Mouse (Mus musculus) embryo, embryonic 10.5 days (tissue): ENCODE measurements around the gene Il18rap.
A peak's percentile ranks its signal among the peaks of the same experiment; 100 is the strongest.
"Not testable (repeated sequence)": the region's sequence is repeated elsewhere in the genome, so short reads cannot be mapped to it uniquely, and the experiment has no call there.

Source experiments
- DNase-seq: peaks from one replicate; pipeline ENCODE4 v3.0.0-alpha.2; 2015; ENCODE audit warnings: low spot score

The Il18rap gene

DNA sequence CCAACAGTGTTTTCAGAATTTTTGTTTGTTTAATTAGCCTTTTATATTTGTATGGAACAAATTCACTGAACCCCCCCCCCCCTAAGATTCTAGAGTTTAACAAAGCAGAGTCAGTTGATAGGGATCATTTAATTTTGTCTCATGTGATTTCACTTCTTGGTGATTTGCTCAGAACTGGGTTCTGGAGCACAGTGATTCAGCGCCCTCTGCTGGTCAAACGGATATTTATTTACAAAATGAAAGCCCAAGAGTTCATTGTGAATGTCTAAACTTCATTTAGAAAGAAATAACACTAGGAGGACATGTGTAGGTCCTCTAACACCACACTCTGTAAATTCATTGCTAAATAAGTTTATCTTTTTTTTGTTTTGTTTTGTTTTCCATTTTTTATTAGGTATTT is 29.5 kb downstream of the Il18rap start:
- peak; percentile 84 for DNase-seq

DNA sequence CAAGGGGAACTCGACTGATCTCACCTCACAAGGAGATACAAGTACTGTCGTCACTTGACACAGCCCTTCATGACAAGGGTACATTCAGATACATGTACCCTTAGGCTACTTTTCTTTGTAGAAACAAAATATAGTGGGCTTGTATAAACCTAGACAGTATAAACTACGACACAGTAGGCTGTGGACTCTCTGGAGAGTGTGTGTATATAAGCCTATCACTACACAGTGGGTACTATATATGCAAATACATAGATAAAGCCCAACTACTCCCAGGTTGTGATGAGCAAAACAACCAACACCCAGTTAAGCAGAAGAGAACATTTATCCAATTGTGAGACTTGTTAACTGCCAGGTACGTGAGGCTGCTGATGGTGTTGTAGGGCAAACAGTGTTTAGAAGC is 31.5 kb downstream of the Il18rap start:
- DNase-seq: no peak

DNA sequence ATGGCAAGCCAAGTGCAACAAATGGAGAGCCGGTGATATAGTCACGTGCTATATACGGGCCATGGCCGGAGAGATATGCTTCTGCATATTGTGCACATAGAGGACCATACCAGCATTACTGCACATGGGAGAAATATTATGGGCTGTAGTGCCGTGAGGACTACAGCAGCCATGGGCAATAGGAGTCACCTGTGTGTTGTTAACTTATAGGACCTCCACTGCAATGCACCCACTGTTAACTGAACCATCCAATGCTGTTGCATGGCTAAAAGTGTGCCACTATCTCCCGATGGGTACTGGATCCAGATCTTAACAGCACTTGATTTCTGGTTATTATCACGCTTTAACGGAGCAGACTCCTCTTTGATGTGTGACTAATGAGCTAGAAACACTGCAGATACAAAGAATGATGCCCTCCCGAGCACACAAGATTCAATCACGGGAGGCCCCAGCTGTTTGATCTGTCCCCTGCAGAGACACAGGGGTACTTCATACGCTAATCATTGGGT is 32.0 kb downstream of the Il18rap start:
- DNase-seq: peak; percentile 2

DNA sequence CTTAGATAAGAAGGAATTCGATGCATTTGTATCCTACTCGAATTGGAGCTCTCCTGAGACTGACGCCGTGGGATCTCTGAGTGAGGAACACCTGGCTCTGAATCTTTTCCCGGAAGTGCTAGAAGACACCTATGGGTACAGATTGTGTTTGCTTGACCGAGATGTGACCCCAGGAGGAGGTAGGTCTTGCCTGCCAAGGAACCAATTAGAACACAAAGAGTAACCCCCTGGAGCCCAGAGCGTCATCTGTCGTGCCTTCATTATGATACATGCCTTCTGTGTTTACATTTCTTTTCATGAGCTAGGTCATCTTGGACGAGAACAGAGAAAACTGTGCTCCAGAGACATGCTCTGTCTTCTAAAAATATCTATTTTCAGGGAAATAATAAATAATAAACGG is 32.6 kb downstream of the Il18rap start:
- peak; percentile 0 for DNase-seq

DNA sequence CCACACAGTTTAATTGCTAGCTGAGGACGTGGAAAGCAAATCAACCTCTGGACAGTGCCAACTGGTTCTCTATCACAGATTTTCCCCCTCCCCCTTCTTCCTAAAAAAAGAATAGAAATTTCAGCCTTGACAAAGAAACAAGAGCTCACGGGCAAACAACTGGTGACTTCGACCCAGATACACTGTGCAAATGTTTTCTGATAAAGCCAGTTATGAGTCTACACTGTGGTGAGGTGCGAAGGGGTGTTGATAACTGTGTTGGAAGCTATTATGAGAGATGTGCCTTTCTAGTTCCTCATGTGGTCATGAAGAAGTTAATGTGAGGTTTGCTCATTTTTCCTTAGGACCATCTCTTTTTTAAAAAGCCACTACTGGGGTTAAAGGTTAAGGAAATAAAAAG is 54.2 kb downstream of the Il18rap start:
- DNase-seq: no peak

DNA sequence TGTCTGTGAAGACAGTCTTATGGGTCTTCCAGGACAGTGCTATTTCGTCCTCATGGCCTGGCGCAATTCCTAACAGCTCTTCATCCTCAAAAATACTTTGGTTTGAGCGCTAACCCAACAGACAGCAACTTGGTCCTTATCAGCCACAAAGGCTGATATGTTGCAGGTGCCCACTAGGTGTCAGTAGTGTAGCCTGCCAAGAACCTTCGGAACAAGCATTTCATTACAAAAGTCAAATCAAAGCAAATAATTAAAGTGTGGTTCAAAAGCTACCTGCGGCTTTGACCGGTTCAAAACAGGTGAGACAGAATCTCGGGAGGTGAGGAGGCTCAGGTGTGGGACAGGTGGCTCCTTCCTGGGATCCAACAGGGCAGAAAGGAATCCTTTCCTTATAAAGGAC is 64.6 kb downstream of the Il18rap start, which contains the start of gene Slc9a4:
Gene Slc9a4, plus strand, starts transcription at position 298 of the 400 bp plus-strand sequence.
- peak; percentile 69 for DNase-seq

DNA sequence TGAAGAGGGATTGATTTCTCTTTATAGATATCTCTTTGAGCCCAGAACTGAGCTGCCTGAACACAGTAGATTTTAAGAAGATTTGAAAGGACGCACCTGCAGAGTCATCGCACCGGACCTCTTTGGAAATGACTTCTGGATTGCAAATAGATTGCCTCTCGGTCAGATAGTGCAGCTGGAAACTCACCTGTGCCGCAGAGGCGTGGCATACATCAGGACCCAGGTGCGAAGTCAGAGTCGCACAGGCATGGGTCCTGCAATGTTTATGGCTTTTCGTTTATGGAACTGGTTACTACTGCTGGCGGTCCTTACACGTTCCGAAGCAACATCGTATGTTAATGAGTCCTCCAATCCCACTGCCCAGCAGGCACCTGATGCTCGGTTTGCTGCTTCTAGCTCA is 65.1 kb downstream of the Il18rap start:
- DNase-seq: no peak

DNA sequence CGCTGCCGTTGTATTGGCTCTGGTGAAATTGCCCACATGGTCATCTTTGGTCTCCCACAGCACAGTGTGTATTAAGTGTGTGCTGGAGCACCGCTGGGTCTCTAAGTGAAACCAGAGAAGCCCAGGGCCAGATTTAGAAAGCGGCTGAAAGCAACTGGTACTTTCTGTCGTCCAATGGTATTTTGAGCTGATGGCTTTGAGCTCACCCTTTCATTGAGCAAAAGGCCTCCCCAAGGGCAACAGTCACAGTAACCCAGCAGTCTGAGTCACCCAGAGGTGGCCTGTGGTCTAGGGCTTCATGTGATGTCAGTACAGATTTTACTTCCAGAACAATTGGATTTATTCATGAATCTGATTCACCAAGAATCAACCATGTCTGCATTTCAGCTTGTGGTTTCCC is 71.6 kb downstream of the Il18rap start:
- DNase-seq: no peak

DNA sequence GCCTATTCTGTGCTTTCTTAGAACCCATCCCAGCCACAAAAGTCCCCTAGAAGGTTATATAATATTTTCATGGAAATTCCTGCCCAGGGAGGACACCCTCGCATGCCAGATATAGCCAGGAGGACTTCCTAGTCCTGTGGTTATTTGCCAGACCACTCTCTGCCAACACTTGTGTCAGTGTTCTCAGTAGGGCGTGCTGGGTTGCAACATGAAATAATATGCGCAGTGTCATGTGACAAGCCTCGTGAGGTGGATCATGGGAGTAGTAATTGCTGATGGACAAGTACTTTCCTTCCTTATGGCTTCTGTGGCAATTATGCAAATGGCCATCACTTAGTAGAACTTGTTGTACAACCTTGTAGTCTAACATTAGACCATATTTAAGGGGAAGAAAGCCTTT is 75.8 kb downstream of the Il18rap start:
- no peak for DNase-seq

DNA sequence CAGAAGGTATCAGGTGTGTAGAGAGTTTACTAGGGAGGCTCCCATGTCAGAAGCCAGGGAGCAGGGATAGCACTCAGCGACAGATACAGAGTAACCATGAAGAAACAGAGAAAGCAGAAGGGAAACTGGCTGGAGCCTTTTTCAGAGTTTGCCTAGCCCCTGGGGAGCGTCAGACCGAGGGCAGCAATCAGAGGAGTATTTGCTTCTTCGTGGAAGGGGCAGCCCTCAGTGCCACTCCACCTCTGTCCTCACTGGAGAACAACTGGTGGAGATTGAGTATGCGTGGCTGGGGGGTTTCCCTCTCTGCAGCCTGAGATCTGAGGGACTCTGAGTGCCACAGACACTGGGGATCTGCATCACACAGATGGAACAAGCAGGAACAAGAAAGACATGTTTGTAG is 82.7 kb downstream of the Il18rap start:
- DNase-seq: no peak

DNA sequence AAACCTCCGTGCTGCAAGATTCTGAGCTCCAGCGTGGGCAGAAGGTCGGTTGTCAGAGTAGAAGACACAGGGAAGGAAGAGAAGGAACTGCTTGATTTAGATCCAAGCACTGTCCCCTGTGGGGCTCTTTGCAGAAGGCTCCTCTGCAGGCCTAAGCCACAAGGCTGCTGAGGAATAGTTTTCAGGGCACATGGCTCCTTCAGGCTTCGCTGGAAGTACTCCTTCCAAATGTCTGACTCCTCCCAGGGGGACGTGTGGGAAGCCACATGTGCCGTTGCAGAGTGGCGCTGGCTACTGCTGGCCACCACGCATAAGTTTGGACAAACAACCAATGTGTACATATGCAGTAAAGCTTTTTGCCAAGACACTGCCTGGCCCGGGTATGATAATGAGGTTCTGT is 84.5 kb downstream of the Il18rap start:
- DNase-seq: not testable (repeated sequence)

DNA sequence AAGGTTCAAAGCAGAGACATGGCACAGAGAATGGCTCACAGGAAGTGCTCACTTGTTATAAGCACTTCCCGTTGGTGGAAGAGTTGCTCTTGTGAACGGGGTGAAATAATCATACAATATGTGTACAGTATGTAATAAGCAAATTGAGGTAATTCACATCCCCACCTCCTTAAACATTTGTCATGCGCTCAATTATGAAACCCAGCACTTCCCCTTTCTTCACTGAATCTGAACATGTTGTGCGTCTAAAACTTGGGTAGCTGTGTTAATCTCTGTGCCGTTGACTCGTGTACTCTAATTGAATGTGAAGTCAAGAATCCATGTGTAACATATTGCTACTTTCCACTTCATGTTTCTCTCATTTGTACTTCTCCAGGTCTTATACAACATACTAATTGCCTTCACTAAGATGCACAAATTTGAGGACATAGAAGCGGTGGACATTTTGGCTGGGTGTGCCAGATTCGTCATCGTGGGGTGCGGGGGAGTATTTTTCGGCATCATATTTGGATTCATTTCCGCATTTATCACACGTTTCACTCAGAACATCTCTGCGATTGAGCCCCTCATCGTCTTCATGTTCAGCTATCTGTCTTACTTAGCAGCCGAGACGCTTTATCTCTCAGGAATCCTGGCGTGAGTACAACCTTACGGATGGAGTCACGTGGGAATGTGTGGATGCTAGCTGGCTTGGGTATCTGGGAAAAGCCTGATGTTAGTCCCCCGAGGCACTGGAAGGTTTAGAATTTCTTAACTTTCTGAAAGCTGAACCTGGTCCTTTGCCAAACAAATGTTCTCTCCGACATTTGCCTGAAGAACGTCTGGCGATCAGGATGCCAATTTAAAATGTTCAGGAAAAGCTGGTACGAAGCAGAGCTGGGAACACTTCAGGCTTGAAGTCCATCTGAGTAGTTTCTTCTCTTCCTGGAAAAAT is 85.5 kb downstream of the Il18rap start:
- DNase-seq: no peak
